Mouse (Mus musculus): ENCODE results near the gene Nectin2. TPM values are rescaled to one million over a fixed set of nuclear protein-coding genes. Genes with fewer than 3 reads are reported as not detected.
"Not testable (repeated sequence)": the region's sequence is repeated elsewhere in the genome, so short reads cannot be mapped to it uniquely, and the experiment has no call there.

The Nectin2 gene
- 1 to 10 TPM in 1 of 2 experiments, under 1 TPM in 1; 0.64 to 2.0 TPM for total RNA-seq (2021)
- long read RNA-seq, experiment 1, transcript Nectin2-202 (6 exons, 1,955 nt): major isoform, 5 of 6 reads
- long read RNA-seq, experiment 1, partial matches to known transcripts: 1 of 6 reads
- long read RNA-seq, experiment 1, other reads (novel, unspliced or antisense): 0 of 6 reads
- long read RNA-seq, experiment 2, partial matches to known transcripts: 0 of 3 reads
- long read RNA-seq, experiment 2, other reads (novel, unspliced or antisense): 1 of 3 reads

DNA sequence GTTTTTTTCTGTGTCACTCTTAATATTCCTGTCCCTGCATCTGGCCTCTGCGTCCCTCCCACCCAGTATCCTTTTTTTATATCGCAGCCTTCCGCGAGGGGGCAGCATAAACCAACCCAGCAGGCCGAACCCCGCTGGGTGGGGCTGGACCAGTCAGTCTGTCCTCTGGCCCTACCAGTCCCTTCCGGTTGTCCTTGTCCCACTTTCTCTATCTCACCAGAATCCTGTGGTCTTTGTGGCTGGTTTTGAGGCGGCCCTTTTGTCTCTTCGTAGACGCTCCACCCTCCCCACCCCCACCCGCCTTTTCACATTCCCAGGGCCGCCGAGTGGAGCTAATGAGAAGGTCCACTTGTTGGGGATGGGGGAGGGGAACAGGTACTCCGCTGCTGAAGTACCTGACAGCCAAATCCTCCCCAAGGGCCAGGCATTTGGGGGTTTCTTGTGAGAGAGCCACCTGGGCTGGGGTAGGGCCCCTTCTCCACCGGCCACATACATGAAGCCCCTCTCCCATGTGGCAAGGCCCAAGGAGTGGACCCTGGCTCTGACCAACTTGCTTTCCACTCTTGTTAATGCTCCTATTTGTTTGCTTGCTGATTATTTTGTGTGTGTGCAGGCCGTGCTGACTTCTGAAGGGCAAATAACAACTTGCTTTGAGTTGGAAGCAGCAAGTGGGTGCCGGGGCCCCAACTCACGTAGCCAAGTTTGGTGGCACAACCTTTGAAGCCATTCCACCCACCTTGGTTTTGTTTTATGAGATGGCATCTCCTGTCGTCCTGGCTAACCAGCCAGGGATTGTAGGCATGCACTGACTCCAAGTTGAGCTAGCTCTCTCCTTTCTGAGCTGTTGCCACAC is at the start of gene Nectin2:
TSS of gene Nectin2 (minus strand) at position 267 of the 853 bp plus-strand sequence.
- DNase-seq (ENCODE audit: low spot score): peak; percentile 92

- DNase-seq (ENCODE audit: low spot score): peak; percentile 75
Observed at GRCm38 (mm10) chr7:19796697-19797588, 46.7 kb upstream of the Nectin2 start, which contains the start of gene Cblc. TSS of gene Cblc (minus strand) at chr7:19796809.

DNA sequence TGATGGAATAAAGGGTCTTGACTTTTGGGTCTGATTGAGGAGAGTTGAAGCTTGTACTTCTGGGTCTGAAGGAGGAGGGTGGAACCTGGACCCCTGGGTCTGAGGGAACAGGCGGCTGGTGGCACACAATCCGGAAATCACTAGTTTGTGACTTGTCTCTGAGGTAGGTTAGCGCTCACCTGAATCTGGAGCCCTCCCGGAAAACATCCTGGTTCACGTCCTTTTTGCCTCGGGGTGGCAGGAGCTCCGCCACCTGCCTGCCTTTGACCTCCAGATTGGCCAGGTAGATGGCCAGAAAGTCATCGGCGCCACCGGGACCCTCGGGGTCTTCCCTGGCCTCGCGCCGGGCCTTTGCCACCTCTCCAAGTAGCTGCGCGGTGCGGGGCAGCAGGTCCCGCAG is 46.0 kb upstream of the Nectin2 start:
- no peak for DNase-seq (ENCODE audit: low spot score)

DNA sequence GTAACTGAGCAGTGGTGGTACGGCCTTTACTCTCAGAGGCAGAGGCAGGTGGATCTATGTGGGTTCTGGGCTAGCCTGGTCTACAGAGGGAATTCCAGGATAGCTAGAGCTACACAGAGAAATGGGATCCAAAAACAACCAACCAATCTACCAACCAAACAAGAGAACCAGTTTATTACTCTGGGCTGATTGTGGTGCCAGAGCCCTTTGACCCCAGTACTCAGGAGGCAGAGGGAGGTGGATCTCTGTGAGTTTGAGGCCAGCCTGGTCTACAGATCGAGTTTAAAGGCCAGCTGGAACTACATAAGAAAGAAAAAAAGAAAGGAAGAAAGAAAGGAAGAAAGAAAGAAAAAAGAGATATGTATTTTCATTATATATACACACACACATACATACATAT is 45.0 kb upstream of the Nectin2 start:
- DNase-seq (ENCODE audit: low spot score): no peak

DNA sequence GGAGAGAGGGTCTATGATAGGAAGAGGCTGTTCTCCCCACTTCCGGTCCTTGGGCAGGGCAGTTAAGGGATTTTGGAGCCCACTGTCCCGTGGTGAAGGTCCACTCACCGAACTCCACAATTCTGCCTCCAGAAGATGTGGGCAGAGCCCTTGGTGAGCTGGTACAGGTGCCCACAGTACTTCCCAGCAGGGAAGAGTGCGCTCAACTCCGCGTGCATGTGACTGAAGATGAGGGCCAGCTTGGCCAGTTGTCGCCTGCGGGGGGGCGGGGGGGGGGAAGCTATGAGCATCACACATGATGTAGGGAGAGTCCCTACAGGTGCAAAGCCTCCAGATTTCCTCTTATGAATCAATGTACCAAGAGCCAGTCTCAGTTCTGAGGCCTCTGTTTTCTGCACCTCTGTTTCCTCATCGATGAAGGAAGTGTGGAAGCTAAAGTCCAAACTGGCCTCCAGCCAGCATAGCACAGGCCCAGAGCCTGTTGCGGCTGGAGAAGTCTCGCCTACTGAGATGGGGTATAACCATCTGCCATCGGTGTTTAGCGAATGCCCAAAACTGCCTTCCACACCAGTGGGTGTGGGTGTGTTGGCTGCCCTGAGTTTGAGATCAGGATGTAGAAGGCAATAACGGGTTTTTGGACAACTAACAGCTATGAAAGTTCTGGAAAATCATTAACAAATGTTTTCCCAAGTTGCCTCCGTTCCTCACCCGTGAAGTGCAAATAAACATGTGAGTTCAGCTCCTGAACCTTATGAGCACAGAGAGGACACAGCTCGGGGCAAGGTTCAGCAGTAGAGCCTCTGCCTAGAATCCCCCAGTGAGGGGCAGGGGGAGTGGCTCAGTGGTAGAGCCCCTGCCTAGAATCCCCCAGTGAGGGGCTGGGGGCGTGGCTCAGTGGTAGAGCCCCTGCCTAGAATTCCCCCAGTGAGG is 42.7 kb upstream of the Nectin2 start:
- no peak for DNase-seq (ENCODE audit: low spot score)

DNA sequence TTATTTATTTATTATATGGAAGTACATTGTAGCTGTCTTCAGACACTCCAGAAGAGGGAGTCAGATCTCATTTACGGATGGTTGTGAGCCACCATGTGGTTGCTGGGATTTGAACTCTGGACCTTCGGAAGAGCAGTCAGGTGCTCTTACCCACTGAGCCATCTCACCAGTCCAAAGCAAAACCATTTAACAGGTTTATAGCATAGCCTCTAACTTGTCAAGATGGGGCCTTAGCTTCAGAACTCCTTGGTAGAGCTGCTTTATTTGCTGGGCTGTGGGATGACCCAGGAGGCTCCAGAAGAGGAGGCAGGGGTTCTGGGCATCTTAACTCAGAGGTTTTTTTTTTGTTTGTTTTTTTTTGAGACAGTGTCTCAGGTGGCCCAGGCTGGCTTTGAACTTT is 41.2 kb upstream of the Nectin2 start:
- DNase-seq (ENCODE audit: low spot score): not testable (repeated sequence)

- peak; percentile 92 for DNase-seq (ENCODE audit: low spot score)
Observed at GRCm38 (mm10) chr7:19789904-19790347, 39.6 kb upstream of the Nectin2 start.

DNA sequence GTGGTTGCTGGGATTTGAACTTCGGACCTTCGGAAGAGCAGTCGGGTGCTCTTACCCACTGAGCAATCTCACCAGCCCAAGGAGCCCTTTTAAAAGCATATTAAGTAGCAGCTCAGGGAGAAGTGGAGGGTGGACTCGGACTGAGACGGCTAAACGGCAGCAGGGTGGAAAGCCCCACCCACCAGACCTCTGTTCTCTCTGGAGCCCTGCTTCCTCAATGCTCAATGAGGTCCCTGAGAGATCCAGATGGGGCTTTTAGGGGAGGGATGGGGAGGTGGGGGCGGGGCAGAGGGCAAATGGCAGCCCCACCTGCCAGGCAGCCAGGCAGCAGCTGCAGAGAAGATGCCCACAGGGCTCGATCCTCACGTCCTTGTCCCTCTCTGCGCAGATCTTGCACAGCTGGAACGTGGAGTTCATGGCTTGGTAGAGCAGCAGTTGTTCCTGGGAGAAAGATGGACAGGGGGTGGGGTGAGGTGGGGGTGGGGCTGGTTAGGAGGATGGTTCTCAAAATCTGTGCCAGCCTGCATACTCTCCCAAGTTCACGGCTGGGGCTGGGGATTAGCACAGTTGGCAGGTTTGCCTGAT is 35.7 kb upstream of the Nectin2 start:
- no peak for DNase-seq (ENCODE audit: low spot score)

GRCm38 (mm10) chr7:19784764-19785535 is 34.7 kb upstream of the Nectin2 start:
- DNase-seq (ENCODE audit: low spot score): no peak

GRCm38 (mm10) chr7:19783630-19784029 is 33.3 kb upstream of the Nectin2 start:
- peak; percentile 86 for DNase-seq (ENCODE audit: low spot score)

GRCm38 (mm10) chr7:19782645-19783044 is 32.4 kb upstream of the Nectin2 start:
- peak; percentile 33 for DNase-seq (ENCODE audit: low spot score)

- no peak for DNase-seq (ENCODE audit: low spot score)
Observed at GRCm38 (mm10) chr7:19781741-19782140, 31.5 kb upstream of the Nectin2 start.

DNA sequence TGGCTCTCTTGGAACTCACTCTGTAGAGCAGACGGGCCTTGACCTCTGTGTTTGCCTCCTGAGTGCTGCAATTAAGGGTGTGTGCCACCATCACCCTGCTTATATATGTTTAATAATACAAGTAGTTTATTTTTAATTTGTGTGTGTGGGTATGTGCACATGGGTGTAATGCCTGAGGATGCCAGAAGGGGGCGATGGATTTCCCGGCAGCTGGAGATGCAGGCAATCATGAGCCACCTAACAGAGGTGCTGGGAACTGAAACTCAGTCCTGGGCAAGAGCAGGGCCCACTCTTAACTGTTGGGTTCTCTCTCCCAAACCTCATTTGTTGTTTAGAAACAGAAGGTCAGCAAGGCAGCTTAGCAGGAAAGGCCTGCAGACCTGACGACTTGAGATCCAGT is 29.6 kb upstream of the Nectin2 start:
- no peak for DNase-seq (ENCODE audit: low spot score)

DNA sequence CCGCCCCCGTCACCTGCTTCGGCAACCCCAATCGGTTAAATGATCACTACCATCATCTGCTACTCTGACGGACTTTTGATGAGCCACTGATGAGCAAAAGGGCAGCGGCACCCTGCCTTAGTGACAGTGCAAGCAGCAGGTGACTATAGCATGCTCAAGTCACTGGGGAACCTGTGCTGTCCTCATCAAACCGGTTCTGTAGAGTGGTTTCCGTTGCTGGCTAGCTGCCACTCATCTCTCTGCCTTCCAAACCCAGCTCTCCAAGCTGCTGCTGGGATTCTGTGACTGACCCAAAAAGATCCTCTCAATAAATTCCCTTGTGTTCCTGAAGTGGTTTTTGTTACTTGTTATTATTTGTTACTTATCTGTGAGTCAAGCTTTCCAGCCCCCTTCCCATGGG is 28.4 kb upstream of the Nectin2 start:
- no peak for DNase-seq (ENCODE audit: low spot score)

- peak; percentile 90 for DNase-seq (ENCODE audit: low spot score)
Observed at GRCm38 (mm10) chr7:19777049-19777723, 26.9 kb upstream of the Nectin2 start.

- DNase-seq (ENCODE audit: low spot score): no peak
Observed at GRCm38 (mm10) chr7:19771682-19772081, 21.4 kb upstream of the Nectin2 start.

- DNase-seq (ENCODE audit: low spot score): no peak
Observed at GRCm38 (mm10) chr7:19770984-19771391, 20.7 kb upstream of the Nectin2 start, which contains the start of gene Bcam. TSS of gene Bcam (minus strand) at chr7:19771016.

DNA sequence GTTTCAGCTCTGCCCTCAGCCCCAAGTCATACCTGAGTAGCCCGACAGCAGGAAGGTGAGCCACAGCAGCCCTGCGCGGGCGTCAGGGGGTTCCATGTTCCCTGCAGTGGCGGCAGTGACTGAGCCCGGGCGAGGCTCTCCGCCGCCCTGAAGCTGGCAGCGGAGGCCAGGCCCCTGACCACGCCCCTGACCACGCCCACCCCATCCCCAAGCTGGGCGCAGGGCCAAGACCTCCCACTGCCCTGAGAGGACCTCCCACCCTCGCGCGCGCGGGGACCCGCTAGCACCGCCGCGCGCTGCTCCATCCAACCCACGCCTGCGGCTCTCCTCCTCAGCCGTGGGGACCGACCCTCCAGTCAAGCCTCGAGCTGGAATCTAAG is 20.1 kb upstream of the Nectin2 start:
- peak; percentile 63 for DNase-seq (ENCODE audit: low spot score)

Measured in gastrocnemius, adult 18-20 months (tissue).